Mouse (Mus musculus) cortical plate, adult 2 months (tissue): ENCODE measurements around the gene Retn.

Experiments
- CTCF ChIP-seq: fragments of 200-500 bp; IDR thresholded peaks from 2 replicates; pipeline ENCODE4 v1.5.1; 2011; ENCODE audit warnings: mild to moderate bottlenecking, control low read depth, low read length; ENCODE audit not compliant: insufficient read depth; ENCODE audit errors: extremely low read depth
- POLR2A ChIP-seq: fragments of 200-500 bp; IDR thresholded peaks from 2 replicates; pipeline ENCODE4 v1.6.1; 2011; ENCODE audit warnings: mild to moderate bottlenecking, low read length, control low read depth; ENCODE audit not compliant: insufficient read depth; ENCODE audit errors: extremely low read depth

DNA sequence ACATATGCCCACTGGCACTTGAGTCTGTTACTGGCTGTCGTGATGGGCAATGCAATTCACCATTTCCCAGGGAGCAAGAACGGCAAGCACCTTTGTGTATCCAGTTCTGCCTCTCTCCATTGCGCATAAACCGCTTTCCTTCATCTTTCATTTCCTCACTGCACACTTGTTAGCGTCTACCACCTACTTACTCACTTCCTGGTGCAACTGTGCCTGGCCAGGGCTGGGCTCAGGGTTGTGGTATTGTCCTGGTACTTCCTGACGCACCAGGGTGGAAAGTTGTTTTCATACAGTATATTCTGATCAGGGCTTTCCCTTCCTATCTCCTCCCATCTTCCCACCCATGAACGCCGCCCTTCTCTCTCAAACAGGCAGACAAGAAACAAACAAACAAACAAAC lies 5.3 kb downstream of the Retn start:
- no peak for TF ChIP-seq CTCF
- no peak for TF ChIP-seq POLR2A
